29 mouse cellular contexts compared by ENCODE assay signal in genomic region chr2:116990106-116990505, GRCm38 (mm10).
DNase-seq lines count a peak whose midpoint lies in the region; ATAC-seq and TF ChIP-seq lines count a peak whose summit lies in the region.
"Had no signal": no experiment of that assay in that cellular context is flagged by ENCODE, and none has a peak within 500 bp of the region (broad histone marks: within the 10 kb centered on the region; RNA-seq: fewer than 3 reads in every experiment).

No protein-coding gene starts in this region.

- H3K4me1 ChIP-seq in bone marrow macrophage, adult 2 months (ENCODE audit: control insufficient read depth, insufficient read depth, low read length): peaks cover 46% of the 10 kb centered on the region
- H3K4me1 ChIP-seq: hindbrain, embryonic 12.5 days; limb, embryonic 12.5 days; midbrain, embryonic 13.5 days had no signal

- no peak for TF ChIP-seq POLR2A in bone marrow macrophage, adult 2 months (IDR thresholded peaks at IDR 0.05; ENCODE audit: borderline replicate concordance, low read depth, low read length)

- peak; percentile 81 for DNase-seq in 416B (ENCODE audit: low read depth)
- DNase-seq in A20 (ENCODE audit: low read depth, low spot score): peak; percentile 60
- no peak for DNase-seq in adipocyte (ENCODE audit: low spot score)
- no peak for DNase-seq in kidney, postnatal 10 days
- DNase-seq in T-cell, adult 2 months (ENCODE audit: low spot score): no peak
- DNase-seq in spleen, postnatal 14 days (ENCODE audit: low spot score in 2 of 2): no peak
- DNase-seq: adrenal gland, postnatal 14 days; cerebellum, adult 11-12 months; cerebellum, adult 9-11 months; forebrain, postnatal 0 days; heart, postnatal 14 days; kidney, adult 9 months; kidney, postnatal 14 days; layer of hippocampus, adult 9-11 months; liver, embryonic 13.5 days; lung, adult 2 months; lung, postnatal 14 days; retina, postnatal 1 day; right cerebral cortex, postnatal 14 days; thymus, adult 2 months; thymus, postnatal 36 days had no signal

- peak; percentile 83 for ATAC-seq in megakaryocyte, adult 5-6 weeks (ENCODE audit: poor library complexity, severe bottlenecking)
- ATAC-seq: forebrain, postnatal 0 days; intestine, embryonic 16.5 days; midbrain, embryonic 13.5 days had no signal

- peak overlapping the region; percentile 99 for H3K27ac ChIP-seq in bone marrow macrophage, adult 2 months (ENCODE audit: insufficient read depth, low read depth, low read length)
- H3K27ac ChIP-seq: hindbrain, embryonic 12.5 days; limb, embryonic 12.5 days; liver, embryonic 13.5 days; midbrain, embryonic 13.5 days had no signal

- no peak overlapping the region for H3K4me3 ChIP-seq in bone marrow macrophage, adult 2 months (ENCODE audit: insufficient read depth, low read length)
- H3K4me3 ChIP-seq: erythroblast, embryonic 14.5 days; hindbrain, embryonic 12.5 days; limb, embryonic 12.5 days; liver, embryonic 13.5 days; megakaryocyte, embryonic 14.5 days; midbrain, embryonic 13.5 days had no signal

- no peak for TF ChIP-seq CTCF in bone marrow macrophage, adult 2 months (IDR thresholded peaks at IDR 0.05; ENCODE audit: low read depth, low read length)

Comparison
In these comparisons a context has a peak if more than half of its experiments do, and no peak if none do; other contexts are left out.
1. DNase-seq: peak in 416B (single experiment) and A20 (single experiment); none in adipocyte (single experiment), kidney, postnatal 10 days (single experiment), T-cell, adult 2 months (single experiment) and spleen, postnatal 14 days (0 of 2).